Mouse (Mus musculus): ENCODE measurements at regions not wholly inside any gene's neighbourhood (a gene's known extent, or its start where the extent isn't known, plus 50 kb on each side); places are given as distances from the start of the nearest gene placed in this dataset.

DNA sequence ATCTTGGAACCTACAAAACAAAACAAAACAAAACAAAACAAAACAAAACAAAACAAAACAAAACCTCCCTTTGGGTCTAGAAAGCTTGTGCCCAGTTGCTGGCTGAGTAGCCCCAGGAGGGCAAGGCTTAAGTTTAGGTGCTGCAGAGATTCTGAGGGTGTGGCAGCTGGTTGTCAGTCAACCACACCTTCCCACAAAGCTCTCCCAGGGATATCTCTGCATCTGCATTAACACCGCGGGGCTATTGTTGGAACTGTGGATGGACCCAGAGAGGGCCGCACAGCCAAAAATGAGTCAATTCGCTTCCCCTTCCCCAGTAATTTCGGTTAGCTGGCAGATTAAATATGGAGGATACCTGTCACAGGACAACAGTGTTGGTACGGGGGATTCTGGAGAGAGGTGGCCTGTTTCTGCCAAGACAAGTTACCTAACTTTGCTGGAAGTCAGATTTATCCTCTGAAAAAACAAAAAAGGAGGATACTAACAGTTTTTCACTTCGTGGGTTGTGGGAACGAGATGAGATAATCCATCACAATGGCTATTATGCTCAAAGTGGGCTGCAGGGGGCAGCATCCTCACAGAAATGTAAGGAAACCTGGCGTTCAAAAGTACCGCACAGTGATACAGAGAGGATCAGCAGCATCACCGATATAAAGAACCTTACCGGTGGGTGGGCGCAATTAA, 96.7 kb downstream of the 1500009L16Rik start:
- peak; percentile 52 to 68 for DNase-seq (ENCODE audit: low spot score in 2 of 2)

GRCm38 (mm10) chr10:83819950-83820275, 97.2 kb downstream of the 1500009L16Rik start:
- no peak for DNase-seq (ENCODE audit: low spot score in 2 of 2)

DNA sequence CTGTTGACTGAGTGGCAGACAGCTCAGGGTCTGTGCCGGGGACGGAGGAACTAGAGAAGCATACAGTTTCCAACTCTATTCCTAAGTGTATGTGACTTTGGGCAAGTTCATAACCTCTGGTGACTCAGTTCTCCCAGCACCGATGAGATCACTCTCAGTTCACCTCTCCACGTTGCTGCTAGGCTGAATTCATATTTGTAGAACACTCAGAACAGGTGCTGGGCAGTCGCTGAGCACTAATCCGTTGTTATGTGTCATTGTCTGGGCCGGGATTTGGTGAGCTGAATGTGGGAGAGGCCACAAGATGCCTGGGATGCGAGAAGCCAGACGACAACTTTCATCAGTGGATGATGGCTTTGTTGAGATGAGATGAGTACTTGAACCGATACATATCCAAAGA, 98.4 kb downstream of the 1500009L16Rik start:
- no peak for DNase-seq (ENCODE audit: low spot score in 2 of 2)

DNA sequence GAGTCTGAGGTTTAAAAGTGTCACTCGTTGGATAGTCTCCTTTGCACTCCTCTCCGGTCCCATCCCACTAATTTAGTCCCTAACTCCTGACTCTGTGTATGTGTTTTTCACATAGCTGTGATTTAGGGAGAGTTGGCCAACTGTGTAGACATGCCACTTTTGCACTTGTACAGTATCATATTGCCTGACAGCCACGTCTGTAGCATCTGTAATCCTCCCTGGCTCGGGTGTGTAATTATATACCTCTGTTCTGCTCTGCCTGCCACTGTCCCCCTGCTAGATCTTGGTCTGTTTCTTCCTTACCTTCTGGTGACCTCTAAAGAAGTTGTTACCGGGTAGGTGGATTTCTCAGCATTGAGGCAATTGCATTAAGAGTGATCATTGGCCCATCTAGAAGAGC, 103.4 kb downstream of the 1500009L16Rik start:
- no peak for DNase-seq (ENCODE audit: low spot score in 2 of 2)

GRCm38 (mm10) chr10:83836351-83836750, 113.7 kb downstream of the 1500009L16Rik start:
- DNase-seq (ENCODE audit: low spot score in 2 of 2), result no peak

DNA sequence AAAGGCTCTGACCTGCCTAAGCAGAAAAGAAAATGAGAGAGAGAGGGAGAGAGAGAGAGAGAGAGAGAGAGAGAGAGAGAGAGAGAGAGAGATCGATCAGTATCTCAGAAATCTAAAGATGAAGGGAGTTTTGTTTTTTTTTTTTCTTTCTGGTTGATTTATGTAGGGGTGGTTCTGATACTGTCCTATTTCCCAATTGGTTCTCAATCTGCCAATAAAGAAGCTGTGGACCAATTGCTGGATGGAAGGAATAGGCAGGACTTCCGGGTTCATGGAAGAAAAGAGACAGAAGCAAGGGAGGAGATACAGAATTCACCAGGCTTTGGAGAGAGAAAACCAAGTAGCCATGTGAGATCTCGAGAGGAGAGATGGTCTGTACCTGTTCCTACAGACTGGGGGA, 117.6 kb downstream of the 1500009L16Rik start:
- no peak for DNase-seq (ENCODE audit: low spot score in 2 of 2)

GRCm38 (mm10) chr10:83850881-83851280, 128.2 kb downstream of the 1500009L16Rik start:
- no peak for DNase-seq (ENCODE audit: low spot score in 2 of 2)

GRCm38 (mm10) chr10:83852194-83852593, 129.5 kb downstream of the 1500009L16Rik start:
- DNase-seq (ENCODE audit: low spot score in 2 of 2), result no peak

GRCm38 (mm10) chr10:83852806-83853205, 130.1 kb downstream of the 1500009L16Rik start:
- DNase-seq (ENCODE audit: low spot score in 2 of 2), result no peak

DNA sequence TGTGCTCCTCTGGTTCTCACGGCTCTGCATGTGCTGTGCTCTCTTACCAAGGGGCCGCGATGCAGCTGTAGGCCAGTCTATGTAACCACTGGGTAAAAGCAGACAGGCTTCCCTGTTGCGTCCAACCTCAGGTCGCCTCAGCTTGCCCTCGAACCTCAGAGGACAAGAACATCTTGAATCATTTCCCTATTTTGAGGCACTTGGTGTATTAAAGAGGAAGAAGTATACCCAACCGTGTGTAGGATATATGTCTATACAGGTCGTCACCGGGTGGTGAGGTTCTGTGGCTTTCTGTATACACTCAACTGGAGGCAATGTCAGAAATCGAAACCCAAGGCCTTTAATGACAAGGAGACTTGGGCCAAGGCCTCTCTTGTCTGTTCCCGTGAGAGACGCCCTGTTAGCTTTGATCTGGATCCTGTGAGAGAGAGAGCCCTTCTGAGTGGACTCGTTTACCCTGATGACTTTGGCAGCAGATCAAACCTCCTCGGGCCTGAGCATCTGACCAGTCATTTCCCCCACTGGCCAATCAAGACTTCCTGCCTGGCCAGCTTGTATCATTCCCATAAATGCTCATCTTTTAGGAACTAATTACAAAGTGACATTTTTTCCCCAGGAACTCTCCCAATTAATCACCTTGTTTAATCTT, 135.3 kb downstream of the 1500009L16Rik start:
- no peak for DNase-seq (ENCODE audit: low spot score in 2 of 2)

GRCm38 (mm10) chr10:83858689-83859088, 136.0 kb downstream of the 1500009L16Rik start:
- no peak for DNase-seq (ENCODE audit: low spot score in 2 of 2)

DNA sequence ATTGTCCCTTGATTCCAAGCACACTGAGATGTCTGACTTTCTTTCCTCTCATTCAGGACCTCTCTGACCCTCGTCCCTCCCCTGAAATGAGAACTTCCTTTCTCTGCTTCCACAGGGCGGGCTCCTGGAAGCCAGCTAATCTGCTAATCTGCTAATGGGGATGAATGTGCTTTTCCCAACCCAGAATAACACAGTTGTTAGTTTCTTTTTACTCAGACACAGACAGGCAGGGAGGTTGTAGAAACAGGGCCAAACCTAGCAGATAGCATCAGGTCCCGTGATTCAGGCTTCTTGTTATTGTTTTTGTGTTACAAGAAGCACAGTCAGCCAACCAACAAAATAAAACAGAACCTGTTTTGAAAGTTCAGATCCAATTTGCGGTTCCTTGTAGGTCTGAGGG, 137.0 kb downstream of the 1500009L16Rik start:
- no peak for DNase-seq (ENCODE audit: low spot score in 2 of 2)

DNA sequence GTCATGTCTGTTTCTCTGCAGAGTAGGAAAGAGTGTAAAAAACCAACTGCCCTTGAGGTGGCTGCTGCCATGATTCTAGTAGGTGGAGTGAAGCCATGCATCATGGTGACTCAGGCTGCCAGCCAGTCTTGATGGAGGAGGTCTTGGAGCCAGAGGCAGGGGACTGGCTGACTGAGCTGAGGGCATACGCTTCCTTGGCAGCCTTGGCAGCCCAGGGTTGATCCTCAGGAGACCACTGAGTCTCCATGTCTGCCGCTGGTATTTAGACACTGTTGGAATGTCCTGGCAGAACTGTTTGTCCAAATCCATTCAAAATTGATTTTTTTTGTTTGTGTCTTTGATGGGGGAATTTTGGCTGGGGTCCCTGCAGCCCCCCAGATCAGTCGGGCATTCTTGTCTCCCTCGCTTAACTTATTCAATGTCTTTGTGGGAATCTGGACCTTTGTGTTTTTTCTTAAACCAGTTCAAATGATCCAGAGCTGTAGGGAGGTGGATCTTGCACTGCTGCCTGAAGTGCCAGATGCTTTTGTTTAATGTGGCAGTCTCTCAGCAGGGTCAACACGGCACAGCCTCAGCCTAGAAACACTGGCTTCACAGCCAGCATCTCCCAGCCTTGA, 139.0 kb downstream of the 1500009L16Rik start:
- DNase-seq (ENCODE audit: low spot score in 2 of 2), result no peak

GRCm38 (mm10) chr10:83864591-83864990, 141.9 kb downstream of the 1500009L16Rik start:
- DNase-seq (ENCODE audit: low spot score in 2 of 2), result no peak

DNA sequence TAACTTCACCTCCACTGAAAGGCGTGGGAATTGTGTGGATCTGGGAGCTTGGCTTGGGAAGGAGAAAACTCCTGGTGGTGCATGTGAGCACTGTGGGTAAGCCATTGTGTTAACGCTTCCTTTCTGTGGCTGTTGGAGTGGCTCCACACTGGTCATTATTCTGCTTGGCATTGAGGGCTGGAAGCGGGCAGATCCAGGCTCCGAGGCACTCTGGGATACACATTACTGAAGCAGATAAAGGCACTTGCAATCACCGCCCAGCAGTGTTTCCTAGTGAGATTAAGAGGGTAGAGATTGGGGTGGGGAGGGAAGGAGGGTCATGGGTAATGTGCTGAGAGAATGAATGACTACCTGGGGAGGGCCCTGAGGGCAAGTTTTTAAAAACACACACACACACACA, 143.3 kb downstream of the 1500009L16Rik start:
- no peak for DNase-seq (ENCODE audit: low spot score in 2 of 2)

DNA sequence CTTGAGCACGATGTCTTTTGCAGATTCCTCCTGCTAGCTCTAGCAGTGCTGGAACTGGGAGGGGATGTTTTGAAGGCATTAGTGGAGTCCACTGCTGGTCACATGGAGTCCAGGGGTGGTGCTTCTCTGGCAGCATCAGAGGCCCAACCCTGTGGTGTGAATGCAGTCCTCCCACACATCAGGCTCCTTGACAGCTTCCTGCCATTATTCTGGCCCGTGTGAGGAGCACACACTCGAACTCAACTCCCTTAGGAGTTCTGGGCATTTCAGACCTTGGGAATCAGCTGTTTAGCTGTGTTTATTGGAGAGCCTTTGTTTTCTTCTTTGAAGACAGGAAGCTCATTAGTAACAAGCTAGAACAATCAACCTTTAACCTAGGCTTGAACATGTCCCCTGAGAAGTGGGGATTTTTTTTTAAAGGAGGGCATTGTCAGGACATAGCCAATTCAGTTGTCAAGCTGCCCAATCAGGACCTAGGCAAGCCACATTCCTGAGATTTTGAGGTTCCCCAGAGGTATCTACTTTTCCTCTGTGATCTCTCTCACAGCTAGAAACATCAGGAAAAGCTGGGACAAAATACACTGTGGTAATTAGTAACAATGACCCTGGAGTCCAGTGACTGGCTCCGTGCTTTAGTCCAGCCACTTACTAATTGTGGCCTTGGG, 149.2 kb downstream of the 1500009L16Rik start:
- DNase-seq (ENCODE audit: low spot score in 2 of 2), result no peak

- DNase-seq (ENCODE audit: low spot score in 2 of 2), result no peak
These were observed 156.1 kb downstream of the 1500009L16Rik start for GRCm38 (mm10) chr10:83878745-83879144.

- DNase-seq (ENCODE audit: low spot score in 2 of 2), result no peak
These were observed 159.6 kb downstream of the 1500009L16Rik start for GRCm38 (mm10) chr10:83882119-83882890.

- no peak for DNase-seq (ENCODE audit: low spot score in 2 of 2)
These were observed 160.2 kb downstream of the 1500009L16Rik start for GRCm38 (mm10) chr10:83882891-83883185.

GRCm38 (mm10) chr10:83884553-83884952, 161.9 kb downstream of the 1500009L16Rik start:
- no peak for DNase-seq (ENCODE audit: low spot score in 2 of 2)

- DNase-seq (ENCODE audit: low spot score in 2 of 2), result no peak
These were observed 165.9 kb downstream of the 1500009L16Rik start for GRCm38 (mm10) chr10:83888587-83888986.

- DNase-seq (ENCODE audit: low spot score in 2 of 2), result peak; percentile 27 to 49
These were observed 173.1 kb downstream of the 1500009L16Rik start for GRCm38 (mm10) chr10:83895741-83896150.

Data from gastrocnemius, postnatal 4 days (tissue).